Mouse (Mus musculus) midbrain, embryonic 16.5 days (tissue): ENCODE data around the gene Dnmt3a. TPM values are rescaled to one million over a fixed set of nuclear protein-coding genes. Genes with fewer than 3 reads are reported as not detected.

Experiments
- ATAC-seq: fragments of 200-750 bp; cut with Nextera tagmentation; 2 replicates; pipeline ENCODE4 v1.8.0; 2017; ENCODE audit warnings: moderate TSS enrichment
- H3K27ac ChIP-seq: fragments of 300-500 bp; sonication (generic); 2 replicates; pipeline ENCODE4 v1.5.1; 2014; ENCODE audit warnings: mild to moderate bottlenecking, low read length, mixed read lengths
- H3K27me3 ChIP-seq: fragments of 300-500 bp; sonication (generic); 2 replicates; pipeline ENCODE4 v1.6.1; 2014; ENCODE audit warnings: low read depth, low read length, mixed read lengths; ENCODE audit not compliant: control insufficient read depth, insufficient read depth
- H3K36me3 ChIP-seq: fragments of 300-500 bp; sonication (generic); 2 replicates; pipeline ENCODE4 v1.6.1; 2014; ENCODE audit warnings: mild to moderate bottlenecking, low read length, moderate library complexity, mixed read lengths; ENCODE audit not compliant: control insufficient read depth, insufficient read depth
- H3K4me1 ChIP-seq: fragments of 300-500 bp; sonication (generic); 2 replicates; pipeline ENCODE4 v1.6.1; 2014; ENCODE audit warnings: mild to moderate bottlenecking, low read length, mixed read lengths; ENCODE audit not compliant: control insufficient read depth, insufficient read depth
- H3K4me2 ChIP-seq: fragments of 300-500 bp; sonication (generic); 2 replicates; pipeline ENCODE4 v1.6.1; 2014; ENCODE audit warnings: mild to moderate bottlenecking, low read length, mixed read lengths
- H3K4me3 ChIP-seq: fragments of 300-500 bp; sonication (generic); 2 replicates; pipeline ENCODE4 v1.5.1; 2014; ENCODE audit warnings: low read depth, mild to moderate bottlenecking, low read length, moderate library complexity, mixed read lengths
- H3K9ac ChIP-seq: fragments of 300-500 bp; sonication (generic); 2 replicates; pipeline ENCODE4 v1.6.1; 2014; ENCODE audit warnings: low read depth, low read length, mixed read lengths
- H3K9me3 ChIP-seq: fragments of 300-500 bp; sonication (generic); replicated peaks from 2 replicates; pipeline ENCODE4 v1.6.1; 2014; ENCODE audit warnings: mild to moderate bottlenecking, low read length, mixed read lengths; ENCODE audit not compliant: control insufficient read depth, poor library complexity, severe bottlenecking
- WGBS: fragments of 180-500 bp; shearing (Covaris S2); extraction: QIAGEN DNeasy Blood & Tissue Kit; methylation state at CpG from one replicate; pipeline ENCODE4 v1.1.7; 2014; 5-methylcytosine and 5-hydroxymethylcytosine counted together
- polyA plus RNA-seq: library from polyadenylated mRNA; unstranded; fragments of >200 nt; fragmentation: Nextera tagmentation; extraction: Ambion mirVana; gene quantifications from 2 replicates; pipeline ENCODE4 v1.2.1, GENCODE M21; 2015

Dnmt3a gene
- polyA plus RNA-seq, 1 experiment from 2014 or later = 112 TPM

- H3K27me3 ChIP-seq = no peaks in the 10 kb centered on the region
- peak overlapping the region; percentile 87 for H3K4me3 ChIP-seq
- H3K4me1 ChIP-seq = peaks cover 42% of the 10 kb centered on the region
- H3K9ac ChIP-seq = peak overlapping the region; percentile 91
- H3K27ac ChIP-seq = peak overlapping the region; percentile 92
- peak overlapping the region; percentile 80 for H3K4me2 ChIP-seq
- H3K9me3 ChIP-seq = no peaks in the 10 kb centered on the region
- peak; percentile 9 for ATAC-seq
- no peaks in the 10 kb centered on the region for H3K36me3 ChIP-seq
- WGBS = 6% methylated on average over 10 of the region's 10 CpGs
Observed at GRCm38 (mm10) chr12:3808396-3808981, 2.7 kb downstream of the Dnmt3a start.

- Histone ChIP-seq H3K27me3 (no peaks in the 10 kb centered on the region), H3K36me3 (no peaks in the 10 kb centered on the region), H3K4me1 (peaks cover 42% of the 10 kb centered on the region), H3K9me3 (no peaks in the 10 kb centered on the region), H3K4me3 (no peak overlapping the region), H3K9ac (no peak overlapping the region), H3K27ac (no peak overlapping the region), H3K4me2 (peak overlapping the region; percentile 1; the same call in 1 of the 2 replicates)
- no peak for ATAC-seq
- 83% methylated on average over 7 of the region's 7 CpGs for WGBS
Observed at GRCm38 (mm10) chr12:3809520-3810180, 3.8 kb downstream of the Dnmt3a start.

DNA sequence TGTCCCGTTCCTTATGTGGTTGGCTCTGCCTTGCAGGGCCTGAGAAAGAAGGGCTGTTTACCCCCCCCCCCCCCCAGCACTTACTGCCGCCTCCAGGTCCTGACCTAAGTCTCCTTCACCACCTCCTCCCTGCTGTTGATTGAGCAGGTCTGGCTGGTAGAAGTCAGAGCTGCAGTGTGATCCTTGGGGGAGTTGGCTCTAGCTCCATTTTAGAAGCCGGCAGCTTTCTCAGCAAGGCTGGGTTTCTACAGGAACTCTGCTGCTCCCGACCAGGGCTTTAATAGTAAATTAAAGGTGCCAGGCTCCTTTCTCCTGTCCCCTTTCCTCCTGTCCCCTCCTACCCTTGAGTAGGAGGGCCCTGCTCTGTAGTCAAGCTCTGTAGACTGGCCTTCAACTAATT is 4.6 kb downstream of the Dnmt3a start:
- no peak for ATAC-seq
- H3K4me1 ChIP-seq = peaks cover 42% of the 10 kb centered on the region
- H3K4me3 ChIP-seq = no peak overlapping the region
- no peaks in the 10 kb centered on the region for H3K36me3 ChIP-seq
- no peaks in the 10 kb centered on the region for H3K9me3 ChIP-seq
- H3K27me3 ChIP-seq = no peaks in the 10 kb centered on the region
- H3K9ac ChIP-seq = no peak overlapping the region
- H3K27ac ChIP-seq = no peak overlapping the region
- WGBS = 43% methylated on average over 4 of the region's 4 CpGs
- H3K4me2 ChIP-seq = no peak overlapping the region; the same call in 1 of the 2 replicates

GRCm38 (mm10) chr12:3811596-3811995 is 5.8 kb downstream of the Dnmt3a start:
- ATAC-seq = no peak
- no peaks in the 10 kb centered on the region for H3K9me3 ChIP-seq
- peak overlapping the region; percentile 3; the same call in 1 of the 2 replicates for H3K4me2 ChIP-seq
- H3K4me1 ChIP-seq = peaks cover 39% of the 10 kb centered on the region
- no peaks in the 10 kb centered on the region for H3K27me3 ChIP-seq
- WGBS = 37% methylated on average over 5 of the region's 5 CpGs
- H3K9ac ChIP-seq = no peak overlapping the region
- H3K36me3 ChIP-seq = no peaks in the 10 kb centered on the region
- H3K27ac ChIP-seq = no peak overlapping the region
- no peak overlapping the region for H3K4me3 ChIP-seq

- Histone ChIP-seq H3K4me1 (peaks cover 44% of the 10 kb centered on the region), H3K27me3 (no peaks in the 10 kb centered on the region), H3K36me3 (no peaks in the 10 kb centered on the region), H3K4me3 (no peak overlapping the region), H3K4me2 (no peak overlapping the region), H3K9ac (no peak overlapping the region), H3K27ac (no peak overlapping the region), H3K9me3 (no peaks in the 10 kb centered on the region)
- no peak for ATAC-seq
- 58% methylated on average over 6 of the region's 6 CpGs for WGBS
Observed at GRCm38 (mm10) chr12:3812251-3812650, 6.4 kb downstream of the Dnmt3a start.

- Histone ChIP-seq H3K36me3 (no peaks in the 10 kb centered on the region), H3K27ac (no peak overlapping the region), H3K27me3 (no peaks in the 10 kb centered on the region), H3K4me3 (no peak overlapping the region), H3K4me1 (peaks cover 45% of the 10 kb centered on the region), H3K4me2 (no peak overlapping the region), H3K9me3 (no peaks in the 10 kb centered on the region), H3K9ac (no peak overlapping the region)
- no peak for ATAC-seq
- 86% methylated on average over 8 of the region's 8 CpGs for WGBS
Observed at GRCm38 (mm10) chr12:3813138-3813537, 7.3 kb downstream of the Dnmt3a start.

DNA sequence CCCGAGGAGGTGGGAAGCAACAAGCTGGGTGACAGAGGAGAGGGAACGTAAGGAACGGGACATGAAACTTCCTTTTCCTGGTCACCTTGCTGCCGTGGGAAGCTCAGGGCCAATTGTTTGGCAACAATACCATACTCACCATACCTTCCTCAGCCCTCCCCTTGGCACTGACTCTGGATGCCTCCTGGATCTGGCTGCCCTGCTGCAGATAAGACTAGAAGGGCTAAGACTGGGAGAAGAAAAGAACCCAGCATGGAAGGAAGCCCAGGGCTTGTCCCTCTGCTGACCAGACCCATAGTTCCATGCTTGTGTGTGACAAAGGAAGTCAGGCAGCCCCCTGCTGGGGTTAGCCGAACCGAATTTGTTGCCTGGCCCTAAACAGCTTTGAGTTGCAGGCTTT is 9.6 kb downstream of the Dnmt3a start:
- H3K4me3 ChIP-seq = no peak overlapping the region
- no peaks in the 10 kb centered on the region for H3K36me3 ChIP-seq
- no peak overlapping the region for H3K9ac ChIP-seq
- no peak for ATAC-seq
- no peaks in the 10 kb centered on the region for H3K9me3 ChIP-seq
- 40% methylated on average over 6 of the region's 6 CpGs for WGBS
- peaks cover 46% of the 10 kb centered on the region for H3K4me1 ChIP-seq
- H3K4me2 ChIP-seq = no peak overlapping the region
- no peaks in the 10 kb centered on the region for H3K27me3 ChIP-seq
- H3K27ac ChIP-seq = no peak overlapping the region

DNA sequence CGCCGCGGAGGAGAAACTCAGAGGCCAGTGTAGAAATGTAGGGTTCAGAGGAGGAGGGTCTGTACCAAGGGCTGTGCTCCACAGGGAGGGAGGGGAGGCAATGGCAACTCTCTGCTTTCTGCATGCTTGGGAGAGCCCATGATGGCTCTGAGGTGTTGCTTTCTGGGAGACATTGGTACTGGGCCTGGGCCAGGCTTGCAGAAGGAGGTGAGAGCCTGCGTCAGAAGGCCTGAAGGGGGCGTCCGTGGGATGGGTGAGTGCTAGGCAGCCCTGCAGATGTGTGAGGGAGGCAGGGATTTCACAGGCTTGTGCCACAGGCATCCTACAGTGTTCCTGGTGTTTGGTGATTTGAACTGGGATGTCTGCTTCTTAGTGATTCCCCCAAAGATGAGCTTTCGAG is 11.2 kb downstream of the Dnmt3a start:
- 66% methylated on average over 7 of the region's 7 CpGs for WGBS
- H3K9ac ChIP-seq = no peak overlapping the region
- H3K4me3 ChIP-seq = no peak overlapping the region
- H3K27me3 ChIP-seq = no peaks in the 10 kb centered on the region
- H3K4me1 ChIP-seq = peaks cover 30% of the 10 kb centered on the region
- H3K4me2 ChIP-seq = no peak overlapping the region
- ATAC-seq = no peak
- no peaks in the 10 kb centered on the region for H3K36me3 ChIP-seq
- no peaks in the 10 kb centered on the region for H3K9me3 ChIP-seq
- H3K27ac ChIP-seq = no peak overlapping the region

GRCm38 (mm10) chr12:3817566-3817965 is 11.8 kb downstream of the Dnmt3a start:
- 74% methylated on average over 5 of the region's 5 CpGs for WGBS
- no peaks in the 10 kb centered on the region for H3K36me3 ChIP-seq
- no peak overlapping the region for H3K4me2 ChIP-seq
- ATAC-seq = no peak
- H3K27ac ChIP-seq = no peak overlapping the region
- no peaks in the 10 kb centered on the region for H3K27me3 ChIP-seq
- H3K9me3 ChIP-seq = no peaks in the 10 kb centered on the region
- H3K4me1 ChIP-seq = peaks cover 25% of the 10 kb centered on the region
- H3K4me3 ChIP-seq = no peak overlapping the region
- no peak overlapping the region for H3K9ac ChIP-seq
